Mouse (Mus musculus) olfactory bulb, adult 2 months (tissue): ENCODE measurements around the gene Cnot11. TPM values are rescaled to one million over a fixed set of nuclear protein-coding genes. Genes with fewer than 3 reads are reported as not detected.

ENCODE experiments used
- H3K27ac ChIP-seq: fragments of 200-500 bp; 2 replicates; pipeline ENCODE4 v1.5.1; 2012; ENCODE audit warnings: low read depth, low read length; ENCODE audit not compliant: insufficient read depth
- H3K4me1 ChIP-seq: fragments of 200-500 bp; 2 replicates; pipeline ENCODE4 v1.6.1; 2012; ENCODE audit warnings: low read length; ENCODE audit not compliant: control insufficient read depth, insufficient read depth
- H3K4me3 ChIP-seq: fragments of 200-500 bp; 2 replicates; pipeline ENCODE4 v1.5.1; 2012; ENCODE audit warnings: mild to moderate bottlenecking, low read depth, low read length, moderate library complexity; ENCODE audit not compliant: insufficient read depth
- CTCF ChIP-seq: fragments of 200-500 bp; IDR thresholded peaks from 2 replicates; pipeline ENCODE4 v1.5.1; 2012; ENCODE audit warnings: low read depth, mild to moderate bottlenecking, low read length, moderate library complexity; ENCODE audit not compliant: insufficient read depth
- POLR2A ChIP-seq: fragments of 200-500 bp; IDR thresholded peaks from 2 replicates; pipeline ENCODE4 v1.6.1; 2012; ENCODE audit warnings: mild to moderate bottlenecking, low read depth, low read length, moderate library complexity; ENCODE audit not compliant: insufficient read depth
- WGBS: fragments of 180-500 bp; shearing (Covaris S2); methylation state at CpG from one replicate; pipeline ENCODE4 v1.1.7; 2018; 5-methylcytosine and 5-hydroxymethylcytosine counted together
- polyA plus RNA-seq: library from polyadenylated mRNA; stranded (reverse); fragments of >200 nt; gene quantifications from 2 replicates; pipeline ENCODE4 v1.2.4, GENCODE M21; 2012; ENCODE audit warnings: low replicate concordance; ENCODE audit not compliant: missing spikeins, insufficient read depth, insufficient read length

The Cnot11 gene
- not detected in 2 replicates for polyA plus RNA-seq

DNA sequence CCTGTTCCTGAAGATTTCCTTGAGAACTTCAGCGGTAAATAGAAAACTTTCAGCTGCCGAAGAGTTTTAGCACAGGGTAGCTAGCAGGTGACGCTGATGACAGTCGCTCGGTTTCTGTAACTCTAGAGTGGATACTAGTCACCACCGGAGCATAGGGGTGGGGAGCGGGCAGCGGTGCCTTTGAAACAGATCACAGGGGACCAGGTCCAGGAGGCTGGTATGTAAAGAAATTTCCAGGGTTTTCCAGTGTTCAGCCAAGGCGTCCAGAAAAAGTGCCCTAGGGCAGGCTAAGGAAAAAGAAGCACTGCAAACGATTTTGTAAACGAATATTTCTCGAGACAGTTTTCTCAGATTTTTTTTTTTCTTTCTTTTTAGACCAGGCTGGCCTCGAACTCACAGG, at the start of gene Cnot11:
Gene Cnot11, plus strand, starts transcription at position 162 of the 400 bp plus-strand sequence.
- WGBS = 29% methylated on average over 13 of the region's 13 CpGs
- Histone ChIP-seq H3K27ac (peak within 1 kb of the TSS; percentile 65), H3K4me1 (peaks cover 14% of the 10 kb centered on the region), H3K4me3 (peak within 1 kb of the TSS; percentile 61)
- TF ChIP-seq CTCF (no peak), POLR2A (no peak)

GRCm38 (mm10) chr1:39487370-39487769, 47.4 kb upstream of the Cnot11 start:
- Histone ChIP-seq H3K4me3 (no peak overlapping the region), H3K27ac (no peak overlapping the region), H3K4me1 (no peaks in the 10 kb centered on the region)
- no peak for TF ChIP-seq POLR2A
- TF ChIP-seq CTCF = no peak
- WGBS = 86% methylated on average over 3 of the region's 3 CpGs

DNA sequence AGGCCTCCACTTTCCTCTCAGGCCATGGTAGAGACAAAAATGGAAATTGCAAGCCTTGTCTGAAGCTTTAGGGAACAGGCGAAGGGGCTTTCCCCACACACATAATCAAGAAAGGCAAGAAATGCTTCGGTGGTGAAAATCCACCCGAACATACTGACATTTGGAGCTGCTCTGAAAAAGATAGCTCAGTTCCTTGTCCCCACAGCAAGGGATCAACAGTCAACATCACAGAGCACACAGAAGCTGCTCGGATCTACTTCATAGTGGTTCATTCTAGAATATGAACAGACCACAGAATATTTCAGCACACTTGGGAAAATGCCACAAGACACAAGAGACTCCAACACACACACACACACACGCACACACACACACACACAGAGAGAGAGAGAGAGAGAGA, 41.6 kb upstream of the Cnot11 start:
- no peak overlapping the region for H3K27ac ChIP-seq
- no peaks in the 10 kb centered on the region for H3K4me1 ChIP-seq
- WGBS = 86% methylated on average over 5 of the region's 5 CpGs
- no peak overlapping the region for H3K4me3 ChIP-seq
- no peak for TF ChIP-seq CTCF
- no peak for TF ChIP-seq POLR2A

- Histone ChIP-seq H3K4me3 (no peak overlapping the region), H3K27ac (no peak overlapping the region), H3K4me1 (no peaks in the 10 kb centered on the region)
- TF ChIP-seq POLR2A = no peak
- TF ChIP-seq CTCF = no peak
- WGBS = 64% methylated on average over 3 of the region's 3 CpGs
These were observed 41.1 kb upstream of the Cnot11 start for GRCm38 (mm10) chr1:39493664-39494063.

DNA sequence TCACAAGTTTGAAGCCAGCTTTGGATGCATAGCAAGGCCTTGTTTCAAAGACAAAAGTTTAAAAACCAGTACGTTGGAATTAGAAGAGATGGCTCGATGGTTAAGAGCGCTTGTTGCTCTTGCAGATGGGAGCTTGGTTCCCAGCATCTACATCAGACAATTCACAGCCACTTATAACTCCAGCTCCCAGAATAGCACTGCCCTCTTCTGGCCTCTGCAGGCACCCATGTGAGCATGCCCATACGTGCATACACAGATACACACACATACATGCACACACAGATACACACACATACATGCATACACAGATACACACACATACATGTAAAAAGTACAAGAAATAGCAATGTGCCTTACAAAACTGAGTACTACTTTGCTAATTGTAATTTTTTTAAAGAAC, 37.8 kb upstream of the Cnot11 start:
- no peak overlapping the region for H3K4me3 ChIP-seq
- H3K4me1 ChIP-seq = no peaks in the 10 kb centered on the region
- no peak overlapping the region for H3K27ac ChIP-seq
- TF ChIP-seq POLR2A (no peak), CTCF (no peak)
- 97% methylated on average over 4 of the region's 4 CpGs for WGBS

- TF ChIP-seq CTCF = no peak
- TF ChIP-seq POLR2A = no peak
- Histone ChIP-seq H3K4me1 (no peaks in the 10 kb centered on the region), H3K27ac (no peak overlapping the region), H3K4me3 (no peak overlapping the region)
- WGBS = 92% methylated on average over 11 of the region's 11 CpGs
These were observed 37.0 kb upstream of the Cnot11 start for GRCm38 (mm10) chr1:39497748-39498147.

- H3K4me3 ChIP-seq = no peak overlapping the region
- 90% methylated on average over 2 of the region's 2 CpGs for WGBS
- TF ChIP-seq POLR2A (no peak), CTCF (no peak)
- no peak overlapping the region for H3K27ac ChIP-seq
- no peaks in the 10 kb centered on the region for H3K4me1 ChIP-seq
These were observed 35.3 kb upstream of the Cnot11 start for GRCm38 (mm10) chr1:39499485-39499941.

DNA sequence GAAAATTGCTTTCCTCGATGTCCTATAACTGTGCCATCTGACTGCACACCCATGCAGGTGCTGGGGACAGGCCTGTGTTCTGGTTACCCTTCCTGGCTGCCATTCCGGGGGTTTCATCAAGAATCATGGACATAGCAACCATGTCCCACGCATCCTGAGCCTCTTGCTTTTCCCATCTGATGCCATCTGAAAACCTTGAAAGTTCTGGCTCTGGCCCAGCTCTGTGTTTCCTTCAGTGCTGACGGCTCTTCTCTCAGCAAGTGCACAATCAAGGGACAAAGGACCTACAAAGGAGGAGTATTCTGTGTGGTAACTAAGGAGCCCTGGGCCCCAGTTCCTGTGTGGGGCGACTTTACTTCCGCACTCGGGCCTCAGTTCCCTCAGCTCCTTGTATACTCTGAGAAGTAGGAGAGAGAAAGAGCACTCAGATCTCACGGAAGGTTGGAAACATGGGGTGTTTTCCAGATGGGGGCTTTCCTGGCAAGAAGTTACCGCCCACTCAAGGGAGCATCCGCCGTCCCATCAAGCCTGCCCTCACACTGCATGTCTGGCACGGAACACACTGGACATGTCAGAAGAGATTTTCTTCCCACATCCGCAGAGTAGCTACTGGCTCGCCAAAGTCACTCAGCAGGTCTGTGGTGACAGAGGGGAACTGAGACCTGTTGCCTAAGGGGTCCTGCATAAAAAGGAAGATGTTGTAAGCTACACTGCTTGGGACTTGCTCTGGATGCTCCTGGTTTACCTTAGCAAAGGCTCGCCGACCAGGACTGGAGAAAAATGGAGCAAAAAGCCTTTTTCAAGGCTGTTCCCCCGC, 31.8 kb upstream of the Cnot11 start:
- H3K4me1 ChIP-seq = no peaks in the 10 kb centered on the region
- 78% methylated on average over 17 of the region's 17 CpGs for WGBS
- no peak overlapping the region for H3K4me3 ChIP-seq
- no peak for TF ChIP-seq POLR2A
- no peak for TF ChIP-seq CTCF
- no peak overlapping the region for H3K27ac ChIP-seq

DNA sequence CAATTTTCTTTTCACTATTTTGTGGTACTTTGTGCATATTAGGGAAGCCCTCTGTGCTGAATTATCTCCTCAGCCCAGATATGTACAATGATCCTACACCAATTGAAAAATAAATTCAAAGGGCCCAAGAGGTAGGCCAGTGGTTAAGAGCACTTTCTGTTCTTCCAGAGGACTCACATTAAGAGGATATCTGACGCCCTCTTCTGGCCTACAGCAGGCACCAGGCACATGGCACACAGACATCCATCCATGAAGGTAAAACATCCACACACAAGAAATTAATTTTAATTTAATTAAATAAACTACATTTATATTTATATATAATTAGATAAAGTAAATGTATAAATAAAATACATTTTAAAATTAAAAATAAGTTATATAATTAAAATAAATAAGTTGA, 30.5 kb upstream of the Cnot11 start:
- no peak for TF ChIP-seq POLR2A
- no peak for TF ChIP-seq CTCF

GRCm38 (mm10) chr1:39505600-39505999, 29.2 kb upstream of the Cnot11 start:
- no peaks in the 10 kb centered on the region for H3K4me1 ChIP-seq
- no peak for TF ChIP-seq POLR2A
- no peak for TF ChIP-seq CTCF
- no peak overlapping the region for H3K4me3 ChIP-seq
- 90% methylated on average over 9 of the region's 9 CpGs for WGBS
- H3K27ac ChIP-seq = no peak overlapping the region

More for the DNA sequence above, 30.5 kb upstream of the Cnot11 start:
- 18% methylated on average over 1 of the region's 1 CpGs for WGBS
- H3K4me3 ChIP-seq = no peak overlapping the region
- no peaks in the 10 kb centered on the region for H3K4me1 ChIP-seq
- H3K27ac ChIP-seq = no peak overlapping the region
